Mouse (Mus musculus) forebrain, embryonic 16.5 days (tissue): ENCODE data around the gene Olfr1425. TPM values are rescaled to one million over a fixed set of nuclear protein-coding genes. Genes with fewer than 3 reads are reported as not detected.
"Not testable (repeated sequence)": the region's sequence is repeated elsewhere in the genome, so short reads cannot be mapped to it uniquely, and the experiment has no call there.

Experiments
- ATAC-seq: fragments of 200-750 bp; cut with Nextera tagmentation; 2 replicates; pipeline ENCODE4 v1.8.0; 2017; ENCODE audit warnings: mild to moderate bottlenecking, moderate library complexity
- H3K27ac ChIP-seq: fragments of 300-500 bp; sonication (generic); 2 replicates; pipeline ENCODE4 v1.5.1; 2014; ENCODE audit warnings: low read length, control low read depth
- H3K27me3 ChIP-seq: fragments of 300-500 bp; sonication (generic); replicated peaks from 2 replicates; pipeline ENCODE4 v1.6.1; 2014; ENCODE audit warnings: low read length; ENCODE audit not compliant: control insufficient read depth, insufficient read depth
- H3K36me3 ChIP-seq: fragments of 300-500 bp; sonication (generic); 2 replicates; pipeline ENCODE4 v1.6.1; 2014; ENCODE audit not compliant: control insufficient read depth, insufficient read depth
- H3K4me1 ChIP-seq: fragments of 300-500 bp; sonication (generic); replicated peaks from 2 replicates; pipeline ENCODE4 v1.6.1; 2014; ENCODE audit warnings: low read length; ENCODE audit not compliant: control insufficient read depth, insufficient read depth
- H3K4me2 ChIP-seq: fragments of 300-500 bp; sonication (generic); 2 replicates; pipeline ENCODE4 v1.6.1; 2014; ENCODE audit warnings: mild to moderate bottlenecking, low read length, control low read depth
- H3K4me3 ChIP-seq: fragments of 300-500 bp; sonication (generic); replicated peaks from 2 replicates; pipeline ENCODE4 v1.5.1; 2014; ENCODE audit warnings: mild to moderate bottlenecking, low read length, control low read depth
- H3K9ac ChIP-seq: fragments of 300-500 bp; sonication (generic); replicated peaks from 2 replicates; pipeline ENCODE4 v1.6.1; 2014; ENCODE audit warnings: low read depth, low read length, control low read depth
- H3K9me3 ChIP-seq: fragments of 300-500 bp; sonication (generic); 2 replicates; pipeline ENCODE4 v1.6.1; 2016; ENCODE audit warnings: low read length; ENCODE audit not compliant: control insufficient read depth
- WGBS: fragments of 180-500 bp; shearing (Covaris S2); extraction: QIAGEN DNeasy Blood & Tissue Kit; methylation state at CpG from one replicate; pipeline ENCODE4 v1.1.7; 2014; 5-methylcytosine and 5-hydroxymethylcytosine counted together
- polyA plus RNA-seq: library from polyadenylated mRNA; unstranded; fragments of >200 nt; fragmentation: Nextera tagmentation; extraction: Ambion mirVana; gene quantifications from 2 replicates; pipeline ENCODE4 v1.2.1, GENCODE M21; 2015

The Olfr1425 gene
- polyA plus RNA-seq, 1 experiment from 2014 or later, result not detected

DNA sequence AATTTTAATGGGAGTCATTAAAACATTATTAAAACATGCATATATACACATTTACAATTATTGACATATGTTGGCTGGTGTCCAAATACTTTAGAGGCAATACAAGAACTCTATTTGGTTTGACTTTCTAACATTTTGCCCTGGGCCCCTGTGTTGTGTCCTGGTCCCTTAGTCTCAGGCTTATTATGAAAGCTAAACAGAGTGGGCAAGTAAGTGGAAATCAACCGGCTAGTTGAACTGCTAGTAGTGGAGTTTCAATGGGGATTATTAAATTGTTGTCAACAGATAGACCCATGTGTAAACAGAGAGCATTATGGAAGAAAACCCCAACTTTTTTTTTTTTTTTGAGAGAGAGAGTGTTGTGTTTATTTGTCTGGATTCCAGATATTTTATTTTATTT is 14.9 kb downstream of the Olfr1425 start, which contains the start of gene Olfr1424:
TSS of gene Olfr1424 (minus strand) at position 101 of the 400 bp plus-strand sequence.
- not testable (repeated sequence) for H3K9me3 ChIP-seq, ATAC-seq, H3K4me2 ChIP-seq, H3K27ac ChIP-seq, H3K4me1 ChIP-seq, H3K27me3 ChIP-seq, H3K36me3 ChIP-seq, H3K9ac ChIP-seq, H3K4me3 ChIP-seq
- WGBS, result 92% methylated on average over 1 of the region's 1 CpGs

DNA sequence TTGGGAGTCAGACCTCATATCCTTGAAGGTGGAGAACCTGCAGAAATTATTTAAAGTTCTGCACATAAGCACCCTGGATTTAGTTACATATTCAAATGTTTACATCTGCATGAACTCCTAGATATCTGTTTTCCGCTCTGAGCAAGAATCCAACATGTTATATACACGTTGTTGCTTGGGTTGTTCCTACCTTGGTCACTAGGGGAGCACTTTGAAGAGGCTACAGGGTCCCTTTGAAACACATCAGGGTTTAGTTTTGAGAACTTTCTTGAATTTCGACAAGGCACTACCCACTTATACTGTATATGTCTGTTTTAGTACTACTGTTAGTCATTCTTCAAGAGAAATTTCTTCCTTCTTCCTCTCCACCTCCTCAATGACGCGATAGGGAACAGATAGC is 34.4 kb downstream of the Olfr1425 start:
- H3K9me3 ChIP-seq, result no peaks in the 10 kb centered on the region
- no peaks in the 10 kb centered on the region for H3K27me3 ChIP-seq
- no peaks in the 10 kb centered on the region for H3K36me3 ChIP-seq
- no peak overlapping the region for H3K4me2 ChIP-seq
- no peak overlapping the region for H3K9ac ChIP-seq
- no peak overlapping the region for H3K27ac ChIP-seq
- no peaks in the 10 kb centered on the region for H3K4me1 ChIP-seq
- no peak overlapping the region for H3K4me3 ChIP-seq
- ATAC-seq, result no peak
- 91% methylated on average over 5 of the region's 5 CpGs for WGBS

- H3K4me1 ChIP-seq, result no peaks in the 10 kb centered on the region
- 64% methylated on average over 2 of the region's 2 CpGs for WGBS
- ATAC-seq, result no peak
These were observed 36.3 kb downstream of the Olfr1425 start, which contains the start of gene Olfr1423 for GRCm38 (mm10) chr19:12041217-12041616. TSS of gene Olfr1423 (minus strand) at chr19:12041317.

DNA sequence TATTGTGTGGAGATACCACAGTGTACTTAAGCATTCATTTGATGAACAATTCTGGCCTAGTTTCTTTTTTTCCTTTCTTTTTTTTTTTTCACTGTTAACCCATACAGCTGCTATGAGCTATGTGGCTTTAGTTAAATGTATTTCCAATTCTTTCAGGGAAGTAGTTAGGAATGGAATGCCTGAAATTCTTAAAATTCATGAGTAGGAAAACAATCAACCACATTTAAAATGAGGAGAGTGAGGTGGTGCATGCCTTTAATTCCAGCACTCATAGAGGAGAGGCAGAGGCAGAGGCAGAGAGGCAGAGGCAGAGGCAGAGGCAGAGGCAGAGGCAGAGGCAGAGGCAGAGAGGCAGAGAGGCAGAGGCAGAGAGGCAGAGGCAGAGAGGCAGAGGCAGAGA is 39.8 kb downstream of the Olfr1425 start:
- Histone ChIP-seq H3K4me1 (no peaks in the 10 kb centered on the region), H3K4me3 (no peak overlapping the region), H3K27me3 (no peaks in the 10 kb centered on the region), H3K4me2 (no peak overlapping the region), H3K27ac (no peak overlapping the region), H3K36me3 (no peaks in the 10 kb centered on the region), H3K9me3 (no peaks in the 10 kb centered on the region), H3K9ac (no peak overlapping the region)
- ATAC-seq, result no peak

More at GRCm38 (mm10) chr19:12041217-12041616, 36.3 kb downstream of the Olfr1425 start, which contains the start of gene Olfr1423:
- Histone ChIP-seq H3K9ac (no peak within 1 kb of the TSS), H3K36me3 (no peaks in the 10 kb centered on the region), H3K9me3 (no peaks in the 10 kb centered on the region), H3K27ac (no peak within 1 kb of the TSS), H3K4me2 (no peak within 1 kb of the TSS), H3K27me3 (no peaks in the 10 kb centered on the region), H3K4me3 (no peak within 1 kb of the TSS)

DNA sequence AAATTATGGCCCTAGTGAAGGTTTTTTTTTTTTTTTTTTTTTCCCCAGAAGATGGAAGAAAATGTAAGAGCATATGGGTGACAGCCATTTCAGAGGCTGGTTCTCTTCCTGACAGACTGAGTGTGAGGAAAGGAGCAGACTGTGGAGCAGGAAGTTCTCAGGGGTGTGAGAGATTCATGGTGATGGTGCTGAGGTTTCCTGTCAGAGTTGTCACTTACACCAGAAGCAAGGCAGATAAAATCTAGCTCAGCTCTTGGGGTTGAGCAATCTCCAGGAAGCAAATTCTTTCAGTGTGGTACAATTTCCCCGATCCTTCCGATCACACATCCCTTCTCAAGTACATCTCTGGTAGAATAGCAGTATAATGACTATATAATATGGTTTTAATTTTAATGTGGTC is 50.9 kb downstream of the Olfr1425 start:
- 85% methylated on average over 2 of the region's 2 CpGs for WGBS
- no peak overlapping the region for H3K4me3 ChIP-seq
- no peak overlapping the region for H3K9ac ChIP-seq
- no peaks in the 10 kb centered on the region for H3K4me1 ChIP-seq
- no peak for ATAC-seq
- no peak overlapping the region for H3K4me2 ChIP-seq
- no peaks in the 10 kb centered on the region for H3K9me3 ChIP-seq
- no peaks in the 10 kb centered on the region for H3K36me3 ChIP-seq
- H3K27ac ChIP-seq, result no peak overlapping the region
- no peaks in the 10 kb centered on the region for H3K27me3 ChIP-seq

DNA sequence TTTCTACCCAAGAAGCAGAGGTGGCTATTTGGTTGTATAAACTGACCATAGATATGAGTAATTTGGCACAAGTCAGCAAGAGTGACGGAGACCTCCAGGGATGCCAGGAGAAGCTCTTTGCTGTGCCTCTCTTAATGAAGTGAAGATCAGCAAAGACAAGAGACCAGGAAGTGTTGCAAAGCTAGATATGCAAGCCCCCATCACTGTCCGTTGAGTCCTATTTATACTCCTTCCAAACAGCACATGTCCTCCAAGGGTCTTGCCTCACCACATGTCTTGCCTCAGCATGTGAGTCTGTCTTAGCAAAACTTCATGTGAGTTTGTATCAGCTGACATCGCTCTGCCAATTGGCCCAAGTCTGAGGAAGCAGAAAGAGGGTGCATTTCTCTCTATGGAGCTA is 52.2 kb downstream of the Olfr1425 start:
- H3K9ac ChIP-seq, result no peak overlapping the region
- H3K27ac ChIP-seq, result no peak overlapping the region
- no peaks in the 10 kb centered on the region for H3K4me1 ChIP-seq
- H3K4me3 ChIP-seq, result no peak overlapping the region
- H3K27me3 ChIP-seq, result no peaks in the 10 kb centered on the region
- WGBS, result 90% methylated on average over 3 of the region's 3 CpGs
- H3K36me3 ChIP-seq, result no peaks in the 10 kb centered on the region
- no peak overlapping the region for H3K4me2 ChIP-seq
- H3K9me3 ChIP-seq, result no peaks in the 10 kb centered on the region
- ATAC-seq, result no peak

DNA sequence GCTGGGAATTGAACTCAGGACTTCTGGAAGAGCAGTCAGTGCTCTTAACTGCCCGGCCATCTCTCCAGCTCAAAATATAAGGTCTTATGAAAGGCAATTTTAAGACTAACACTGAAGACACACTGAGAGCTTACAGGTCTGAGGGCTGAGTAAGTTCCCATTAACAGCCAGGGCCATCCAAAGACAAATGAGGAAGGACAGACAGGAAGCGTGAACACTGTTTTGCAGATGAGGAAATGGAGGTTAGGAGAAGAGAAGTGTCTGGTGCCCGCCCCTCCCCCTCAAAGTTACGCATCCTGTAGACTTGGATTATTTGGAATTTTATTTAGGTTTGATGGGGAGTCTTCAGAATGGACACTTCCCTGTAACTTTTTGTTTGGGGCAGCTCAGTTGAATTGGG is 53.4 kb downstream of the Olfr1425 start:
- no peak for ATAC-seq
- no peaks in the 10 kb centered on the region for H3K9me3 ChIP-seq
- no peaks in the 10 kb centered on the region for H3K27me3 ChIP-seq
- H3K4me3 ChIP-seq, result no peak overlapping the region
- WGBS, result 93% methylated on average over 4 of the region's 4 CpGs
- H3K36me3 ChIP-seq, result no peaks in the 10 kb centered on the region
- H3K4me1 ChIP-seq, result no peaks in the 10 kb centered on the region
- no peak overlapping the region for H3K4me2 ChIP-seq
- H3K27ac ChIP-seq, result no peak overlapping the region
- no peak overlapping the region for H3K9ac ChIP-seq

Other genes starting within 250 kb of the Olfr1425 start
- not detected in 2 replicates for gene Olfr1417, start 238.5 kb downstream of the Olfr1425 start, polyA plus RNA-seq
- gene Olfr1418, start 216.7 kb downstream of the Olfr1425 start, polyA plus RNA-seq, result not detected in 2 replicates
- gene Olfr1419, start 202.6 kb downstream of the Olfr1425 start, polyA plus RNA-seq, result not detected in 2 replicates
- not detected in 2 replicates for gene Olfr1420, start 191.2 kb downstream of the Olfr1425 start, polyA plus RNA-seq
- gene Patl1, start 165.3 kb downstream of the Olfr1425 start, polyA plus RNA-seq, result 20.2 and 20.3 TPM in 2 replicates
- gene Osbp, start 111.8 kb downstream of the Olfr1425 start, polyA plus RNA-seq, result 4.1 and 4.3 TPM in 2 replicates
- gene Olfr1423, start 36.4 kb downstream of the Olfr1425 start, polyA plus RNA-seq, result not detected in 2 replicates
- not detected in 2 replicates for gene Olfr1424, start 15.0 kb downstream of the Olfr1425 start, polyA plus RNA-seq
- gene Olfr1426, start 14.3 kb upstream of the Olfr1425 start, polyA plus RNA-seq, result not detected in 2 replicates
- gene Olfr1427, start 25.6 kb upstream of the Olfr1425 start, polyA plus RNA-seq, result not detected in 2 replicates
- gene Olfr1428, start 38.2 kb upstream of the Olfr1425 start, polyA plus RNA-seq, result not detected in 2 replicates
- not detected in 2 replicates for gene Olfr76, start 45.5 kb upstream of the Olfr1425 start, polyA plus RNA-seq
- not detected in 2 replicates for gene Olfr1555-ps1, start 92.4 kb upstream of the Olfr1425 start, polyA plus RNA-seq
- not detected in 2 replicates for gene Olfr1431, start 122.9 kb upstream of the Olfr1425 start, polyA plus RNA-seq
- not detected in 2 replicates for gene Olfr1432, start 154.9 kb upstream of the Olfr1425 start, polyA plus RNA-seq
- gene Olfr262, start 163.9 kb upstream of the Olfr1425 start, polyA plus RNA-seq, result not detected in 2 replicates
- not detected in 2 replicates for gene Olfr235, start 183.3 kb upstream of the Olfr1425 start, polyA plus RNA-seq
- gene Olfr1434, start 202.1 kb upstream of the Olfr1425 start, polyA plus RNA-seq, result not detected in 2 replicates
- not detected in 2 replicates for gene Olfr1436, start 221.4 kb upstream of the Olfr1425 start, polyA plus RNA-seq
- not detected in 2 replicates for gene Olfr1437, start 247.4 kb upstream of the Olfr1425 start, polyA plus RNA-seq